Mouse (Mus musculus): ENCODE measurements around the gene Bag6.

- TF ChIP-seq POLR2AphosphoS5 (IDR thresholded peaks at IDR 0.05; ENCODE audit: insufficient replicate concordance, low read depth, low read length) (no peak), CTCF (IDR thresholded peaks at IDR 0.05; ENCODE audit: low read depth, low read length) (no peak), TAL1 (conservative IDR thresholded peaks at IDR 0.05; ENCODE audit: low read depth, low read length) (no peak), GATA1 (IDR thresholded peaks at IDR 0.05; ENCODE audit: borderline replicate concordance, low read length) (no peak)
Measured at GRCm38 (mm10) chr17:35085208-35085865, 49.6 kb upstream of the Bag6 start, which contains the start of gene Ly6g6f.

Measured in G1E (cell line).